Mouse (Mus musculus): Measurements from ENCODE around the gene Hpn. TPM values are rescaled to one million over a fixed set of nuclear protein-coding genes. Genes with fewer than 3 reads are reported as not detected.

Gene Hpn
- total RNA-seq, 2 experiments from 2014 or later: 18.2 to 25.4 TPM

DNA sequence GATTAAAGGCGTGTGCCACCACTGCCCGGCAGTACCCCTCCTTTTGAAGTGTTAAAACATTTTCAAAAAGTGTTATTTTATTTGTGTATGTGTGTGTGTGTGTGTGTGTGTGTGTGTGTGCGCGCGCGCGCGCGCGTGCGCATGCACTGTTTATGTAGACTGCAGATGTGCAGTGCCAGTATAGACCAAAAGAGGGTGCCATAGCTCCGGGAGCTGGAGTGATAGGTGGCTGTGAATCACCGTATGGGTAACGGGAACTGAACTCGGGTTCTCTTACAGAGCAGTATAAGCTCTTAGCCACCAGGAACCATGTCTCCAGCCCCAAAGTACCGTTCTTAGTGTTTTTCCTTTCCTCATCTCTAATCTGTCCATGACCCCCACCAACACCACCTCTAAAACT, 29.8 kb upstream of the Hpn start:
- no peak for DNase-seq (ENCODE audit: low spot score in 2 of 2)

DNA sequence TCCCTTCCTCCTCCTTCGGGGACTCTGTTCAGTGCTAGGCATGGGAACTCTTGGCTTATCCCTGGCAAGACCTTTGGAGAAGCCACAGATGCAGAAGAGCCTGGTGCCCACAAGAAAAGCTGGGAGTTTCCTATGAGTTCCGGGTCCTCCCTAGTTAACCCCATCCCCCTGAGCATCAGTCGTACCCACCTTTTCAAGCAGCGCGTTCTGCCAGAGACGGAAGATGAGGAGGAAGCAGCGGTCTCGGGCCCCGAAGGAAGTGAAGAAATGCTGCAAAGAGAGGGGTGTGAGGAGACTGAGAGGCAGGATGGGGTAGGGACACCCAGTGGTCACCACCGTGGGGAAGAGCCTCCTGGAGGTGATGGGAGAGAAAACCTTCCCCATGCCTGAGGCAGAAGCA, 25.9 kb upstream of the Hpn start:
- DNase-seq (ENCODE audit: low spot score in 2 of 2): no peak

DNA sequence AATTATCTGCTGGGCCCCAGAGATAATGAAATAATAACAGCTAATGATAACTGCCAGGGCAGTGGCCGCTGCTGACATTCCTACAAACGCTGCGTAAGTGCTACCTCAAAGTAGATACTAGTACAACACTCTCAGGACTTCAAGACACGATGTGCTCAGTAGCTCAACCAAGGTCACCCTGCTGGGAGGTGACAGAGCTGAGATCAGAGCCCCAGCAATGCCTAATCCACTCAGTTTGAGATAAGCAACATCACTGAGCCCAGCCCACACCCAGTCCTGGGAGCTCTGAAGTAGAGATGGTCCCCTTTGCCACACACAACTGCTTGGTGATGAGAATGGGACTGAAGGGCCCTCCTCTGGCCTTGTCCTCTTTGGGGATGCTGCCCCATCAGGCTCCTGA, 25.2 kb upstream of the Hpn start:
- DNase-seq (ENCODE audit: low spot score in 2 of 2): no peak

DNA sequence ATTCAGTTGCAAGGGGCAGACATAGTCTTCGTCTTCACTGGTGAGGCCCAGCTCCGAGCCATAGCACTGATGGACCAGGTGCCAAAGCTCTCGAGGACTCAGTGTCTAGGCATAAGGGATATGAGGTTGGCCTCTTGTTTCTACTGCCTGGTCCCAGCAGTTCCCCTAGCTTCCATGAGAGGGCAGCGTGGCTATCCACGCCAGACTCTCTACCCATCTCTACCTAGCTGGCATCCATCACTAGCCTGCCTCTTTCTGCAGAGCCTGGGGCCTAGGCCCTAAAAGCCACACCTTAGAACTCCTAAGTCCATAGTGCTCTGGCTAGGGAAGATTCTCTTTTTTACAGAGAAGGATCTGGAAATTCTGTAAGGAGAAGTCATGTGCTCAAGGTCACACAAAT, 24.7 kb upstream of the Hpn start:
- no peak for DNase-seq (ENCODE audit: low spot score in 2 of 2)

DNA sequence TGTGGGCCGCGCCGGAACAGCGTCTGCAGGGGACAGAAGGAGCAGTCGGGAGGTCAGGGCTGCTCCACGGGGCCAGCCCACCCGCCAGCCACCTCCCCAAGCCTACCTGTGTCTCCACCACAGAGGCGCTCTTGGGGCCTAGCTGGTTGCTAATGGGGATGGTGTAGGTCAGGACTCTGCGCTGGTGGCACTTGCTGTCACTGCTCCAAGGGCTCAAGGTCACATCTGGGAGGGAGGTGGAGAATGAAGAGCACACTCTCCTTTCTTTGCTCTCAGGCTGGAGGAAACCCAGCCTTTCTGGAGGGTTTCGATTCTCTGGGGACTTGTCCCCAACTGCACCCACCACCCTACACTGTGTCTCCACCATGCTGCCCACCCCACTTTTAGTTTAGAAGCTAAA, 20.6 kb upstream of the Hpn start:
- DNase-seq (ENCODE audit: low spot score in 2 of 2): no peak

DNA sequence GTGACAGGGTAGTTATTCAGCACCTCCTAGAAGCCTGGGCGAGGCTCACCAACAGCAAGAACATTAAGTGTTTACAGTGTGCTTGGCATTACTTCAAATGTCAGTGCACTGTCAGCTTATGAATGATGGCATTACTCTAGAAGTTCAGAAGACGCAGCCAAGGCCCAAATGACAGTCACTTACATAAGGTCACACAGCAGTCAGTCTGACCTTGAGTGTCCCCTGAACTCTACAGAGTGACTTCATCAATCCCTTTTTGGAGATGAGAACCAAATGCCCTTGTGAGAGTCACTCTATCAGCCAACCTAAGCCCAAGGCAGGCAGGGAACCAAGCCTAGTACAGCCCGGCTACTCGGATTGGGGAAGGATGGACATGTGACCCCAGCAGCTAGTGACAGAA, 16.8 kb upstream of the Hpn start:
- DNase-seq (ENCODE audit: low spot score in 2 of 2): no peak

DNA sequence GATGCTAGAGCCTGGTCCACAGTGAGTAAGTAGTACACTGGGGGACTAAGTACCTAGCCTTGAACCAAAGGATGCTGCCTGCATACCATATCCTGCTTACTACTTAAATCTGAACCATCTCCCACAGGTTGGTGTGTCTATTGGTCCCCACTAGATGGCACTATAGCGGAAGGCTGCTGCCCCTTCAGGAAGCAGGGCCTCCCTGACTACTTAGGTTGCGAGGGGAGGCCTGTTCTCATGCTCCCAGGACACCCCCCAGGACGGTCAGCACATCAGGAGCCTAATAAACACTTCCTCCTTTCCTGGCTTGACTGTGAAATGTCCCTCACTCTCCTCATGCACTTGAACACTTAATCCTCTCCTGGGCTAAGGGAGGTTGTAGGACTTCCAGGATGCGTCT, 15.8 kb upstream of the Hpn start:
- DNase-seq (ENCODE audit: low spot score in 2 of 2): no peak

DNA sequence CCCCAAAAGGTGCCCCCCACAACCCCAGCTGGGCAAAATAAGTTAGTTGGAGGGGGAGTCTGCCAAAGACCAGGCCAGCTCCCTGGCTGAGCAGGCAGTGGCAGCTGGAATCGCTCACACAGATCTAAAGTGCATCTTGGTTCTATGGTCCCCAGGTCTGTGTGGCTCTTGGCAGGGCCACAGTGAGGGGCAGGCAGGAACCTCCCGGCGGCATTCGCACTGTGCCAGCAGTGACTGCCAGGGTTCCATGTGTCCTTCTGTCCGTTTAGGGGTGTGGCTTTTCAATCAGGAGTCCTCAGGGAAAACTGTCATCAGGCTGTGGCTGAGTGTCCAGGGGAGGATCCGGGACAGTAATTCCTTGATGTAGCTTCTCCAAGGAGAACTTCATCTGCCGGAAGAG, 15.1 kb upstream of the Hpn start:
- no peak for DNase-seq (ENCODE audit: low spot score in 2 of 2)

DNA sequence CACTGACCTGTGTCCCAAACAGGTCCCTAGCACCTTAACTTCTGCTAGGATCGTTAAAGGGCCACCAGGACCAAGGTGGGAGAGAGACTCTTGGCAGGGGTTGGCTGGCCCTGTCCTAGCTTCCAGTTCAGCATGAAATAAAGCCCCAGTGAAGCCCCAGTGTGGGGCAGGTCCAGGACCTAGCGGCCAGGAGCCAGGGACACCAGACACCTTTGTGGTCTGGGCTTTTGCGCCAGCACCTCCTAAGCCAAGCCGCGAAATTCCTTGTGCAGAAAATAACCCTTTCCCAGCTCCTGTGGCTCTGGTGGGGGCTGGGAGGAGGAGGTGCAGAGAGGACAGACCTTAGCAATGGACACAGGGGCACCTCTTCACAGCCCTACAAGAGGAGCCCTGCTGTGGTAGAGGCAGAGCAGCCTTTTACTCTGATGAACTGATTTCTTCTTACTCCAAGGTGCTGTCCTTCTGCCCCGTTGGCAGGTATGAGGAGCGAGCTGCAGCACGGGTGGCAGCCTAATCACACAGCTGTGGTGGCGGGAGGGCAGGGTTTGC, 13.1 kb upstream of the Hpn start:
- DNase-seq (ENCODE audit: low spot score in 2 of 2): no peak

DNA sequence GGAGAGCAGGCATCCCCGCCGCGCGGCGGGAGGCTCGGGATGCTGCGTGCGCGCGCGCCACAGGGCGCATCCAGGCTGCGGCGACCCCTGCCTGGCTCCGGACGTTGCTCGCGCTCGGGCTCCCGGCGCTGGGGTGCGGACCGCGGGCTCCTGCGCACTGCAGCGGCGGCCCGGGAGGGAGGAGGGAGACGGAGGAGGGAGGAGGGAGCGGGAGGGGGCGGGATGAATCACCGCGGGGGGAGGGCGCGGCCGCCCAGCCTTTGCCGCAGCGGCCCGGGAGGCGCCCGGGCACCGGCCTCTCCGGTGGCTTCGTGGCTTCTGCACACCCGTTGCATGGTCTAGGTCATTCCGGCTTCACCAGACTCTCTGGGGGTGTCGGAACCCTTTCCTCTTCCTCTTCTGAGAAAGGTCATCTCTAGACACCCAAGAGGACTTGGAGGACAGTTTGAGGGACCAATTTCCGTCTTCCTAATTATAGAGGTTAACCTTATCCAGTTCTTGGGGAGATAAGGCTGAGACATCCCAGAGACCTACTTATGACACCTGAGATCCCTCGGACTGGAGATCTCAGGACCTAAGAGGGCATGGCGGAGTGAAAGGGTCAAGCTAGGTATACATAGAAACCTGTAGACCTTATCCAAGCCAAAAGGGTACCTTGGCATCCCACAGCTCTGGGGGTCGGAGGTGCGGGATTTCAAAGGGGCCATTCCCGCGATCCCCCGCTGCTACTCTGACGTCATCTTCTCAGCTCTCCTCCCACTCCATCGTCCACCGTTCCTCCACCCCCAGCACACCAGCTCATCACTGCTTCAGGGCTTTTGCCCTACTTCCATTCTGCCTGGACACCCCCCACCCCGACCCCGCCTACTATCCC, 12.0 kb upstream of the Hpn start, which contains the start of gene Scn1b:
Scn1b (minus strand) TSS at position 153 of the 874 bp plus-strand sequence.
- DNase-seq (ENCODE audit: low spot score in 2 of 2): no peak

DNA sequence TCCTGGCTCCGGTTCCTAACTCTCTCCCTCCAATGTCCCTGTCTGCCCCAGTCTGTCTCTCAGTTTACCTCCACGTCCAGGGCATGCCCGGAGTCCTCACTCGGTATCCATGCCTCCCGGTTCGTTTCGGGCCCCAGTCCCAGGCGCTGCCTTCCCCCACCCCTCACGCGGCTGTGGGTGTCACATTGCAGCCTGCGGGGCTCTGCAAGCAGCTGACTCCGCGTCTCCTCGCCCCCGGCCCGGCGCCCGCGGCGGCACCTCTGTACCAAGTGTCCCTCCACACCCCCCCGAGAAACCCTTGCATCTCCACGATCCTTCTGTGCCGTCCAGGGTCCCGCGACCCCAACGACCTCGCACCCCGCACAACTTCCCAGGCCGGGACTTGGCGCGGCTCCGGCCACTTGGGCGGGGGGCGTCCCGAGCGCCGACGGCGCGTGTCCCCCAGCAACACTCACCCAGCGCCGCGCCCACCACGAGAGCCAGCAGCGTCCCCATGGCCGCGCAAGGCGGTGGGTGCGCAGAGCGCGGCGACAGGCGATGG, 11.2 kb upstream of the Hpn start:
- no peak for DNase-seq (ENCODE audit: low spot score in 2 of 2)

DNA sequence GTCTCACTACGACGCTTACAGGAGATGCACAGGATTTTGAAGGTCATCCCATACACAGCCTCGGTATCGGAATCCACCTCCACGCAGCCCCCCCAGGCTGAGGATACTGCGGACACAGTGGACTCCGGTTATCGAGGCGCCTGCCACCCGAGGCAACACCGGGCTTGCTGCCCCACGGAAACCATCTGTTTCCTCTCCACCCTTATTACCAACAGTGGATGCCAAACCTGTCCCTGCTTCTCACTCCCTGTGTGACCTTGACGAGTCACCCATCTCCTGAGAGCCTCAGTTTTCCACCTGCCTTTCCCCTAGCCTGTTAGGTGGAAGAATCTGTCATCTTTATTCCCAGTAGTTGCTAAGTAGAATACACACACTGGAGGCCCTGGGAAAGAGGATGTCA, 10.0 kb upstream of the Hpn start:
- no peak for DNase-seq (ENCODE audit: low spot score in 2 of 2)

DNA sequence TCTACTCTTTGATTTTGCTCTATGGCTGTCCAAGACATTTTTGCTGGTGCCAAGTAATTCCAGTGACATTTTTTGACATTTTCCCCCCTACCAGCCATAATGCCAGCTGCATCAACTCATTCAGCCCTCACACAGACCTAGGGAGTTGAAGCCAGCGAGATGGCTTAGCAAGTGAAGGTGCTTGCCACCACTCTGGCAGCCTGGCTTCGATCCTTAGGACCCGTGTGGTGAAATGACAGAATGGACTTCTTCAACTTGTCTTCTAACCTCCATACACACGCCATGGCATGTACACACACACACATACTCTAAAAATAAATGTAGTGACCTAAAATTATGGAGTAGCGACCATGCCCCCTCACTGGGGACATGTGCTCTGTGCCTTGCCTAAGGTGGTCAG, 9.3 kb upstream of the Hpn start:
- DNase-seq (ENCODE audit: low spot score in 2 of 2): no peak

DNA sequence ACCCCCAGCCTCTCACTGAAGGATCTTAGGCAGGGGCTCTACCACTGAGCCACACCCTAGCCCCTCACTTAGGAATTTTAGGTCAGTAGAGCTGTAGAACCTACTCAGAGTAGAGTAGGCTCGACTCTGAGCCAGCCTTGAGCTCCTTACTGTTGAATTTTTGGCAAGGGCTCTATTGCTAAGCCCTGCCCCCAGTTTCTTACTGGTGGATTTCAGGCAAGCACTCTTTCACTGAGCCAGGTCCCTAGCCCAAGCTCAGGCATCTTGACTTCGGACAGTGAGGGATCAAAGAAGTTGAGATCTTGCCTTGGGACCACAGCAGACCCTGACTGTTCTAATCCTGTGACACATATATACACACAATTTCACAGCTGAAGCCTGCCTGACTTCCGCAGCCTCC, 8.6 kb upstream of the Hpn start:
- DNase-seq (ENCODE audit: low spot score in 2 of 2): no peak

DNA sequence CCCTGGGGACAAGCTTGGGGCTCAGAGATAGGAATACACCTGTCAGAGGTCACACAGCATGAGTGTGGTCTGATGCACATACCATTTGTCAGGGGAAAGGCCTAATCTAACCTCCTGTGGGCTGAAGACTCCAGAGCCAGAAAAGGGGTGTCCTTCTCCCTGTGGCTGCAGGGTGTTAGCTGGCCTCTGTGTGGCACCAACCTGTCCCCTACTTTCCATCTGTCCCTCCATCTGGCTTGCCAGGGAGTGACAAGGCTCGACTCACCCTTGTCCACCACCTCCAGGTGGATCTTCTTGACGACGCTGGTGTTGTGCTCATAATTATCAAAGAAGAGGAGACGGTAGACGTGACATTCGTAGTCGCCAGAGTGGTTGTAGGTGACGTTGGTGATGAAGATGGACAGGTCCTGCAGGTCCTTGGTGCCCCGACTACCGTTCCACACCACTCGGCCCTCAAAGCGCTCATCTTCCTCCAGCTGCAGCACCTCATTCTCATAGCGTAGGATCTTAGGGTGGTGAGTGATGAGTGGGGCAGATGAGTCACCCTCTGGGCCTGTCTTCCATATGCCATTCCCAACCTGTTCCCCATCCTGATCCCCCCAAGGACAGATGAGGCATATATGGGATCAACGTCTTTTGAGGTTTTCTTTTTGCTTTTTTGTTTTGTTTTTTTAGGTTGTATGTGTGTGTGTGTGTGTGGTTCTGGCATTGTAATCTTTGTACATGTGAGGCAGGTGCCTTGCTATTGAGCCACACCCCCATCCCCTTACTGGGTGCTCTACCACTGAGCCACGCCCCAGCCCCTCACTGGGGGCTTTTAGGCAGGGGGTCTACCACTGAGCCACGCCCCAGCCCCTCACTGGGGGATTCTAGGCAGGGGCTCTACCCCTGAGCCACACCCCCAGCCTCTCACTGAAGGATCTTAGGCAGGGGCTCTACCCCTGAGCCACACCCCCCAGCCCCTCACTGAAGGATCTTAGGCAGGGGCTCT, 7.8 kb upstream of the Hpn start:
- no peak for DNase-seq (ENCODE audit: low spot score in 2 of 2)

DNA sequence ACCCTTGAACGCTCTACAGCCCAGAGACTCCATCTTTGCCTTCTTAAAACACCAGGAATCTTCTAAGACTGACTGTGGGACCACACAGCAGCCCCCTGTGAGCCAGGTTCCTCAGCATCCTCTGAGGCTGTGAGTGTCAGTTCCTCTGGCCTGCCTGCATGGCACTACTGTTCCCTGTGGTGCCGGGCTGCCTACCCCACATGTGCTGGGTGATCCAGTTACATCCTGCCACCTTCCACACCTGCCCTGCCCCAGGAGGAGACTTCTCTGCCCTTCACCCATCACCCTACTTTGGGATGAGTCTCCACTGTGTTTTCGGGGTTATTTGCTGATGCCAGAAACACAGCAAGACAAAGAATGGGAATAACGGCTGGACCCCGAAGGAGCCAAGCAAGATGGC, 4.5 kb upstream of the Hpn start:
- DNase-seq (ENCODE audit: low spot score in 2 of 2): no peak

DNA sequence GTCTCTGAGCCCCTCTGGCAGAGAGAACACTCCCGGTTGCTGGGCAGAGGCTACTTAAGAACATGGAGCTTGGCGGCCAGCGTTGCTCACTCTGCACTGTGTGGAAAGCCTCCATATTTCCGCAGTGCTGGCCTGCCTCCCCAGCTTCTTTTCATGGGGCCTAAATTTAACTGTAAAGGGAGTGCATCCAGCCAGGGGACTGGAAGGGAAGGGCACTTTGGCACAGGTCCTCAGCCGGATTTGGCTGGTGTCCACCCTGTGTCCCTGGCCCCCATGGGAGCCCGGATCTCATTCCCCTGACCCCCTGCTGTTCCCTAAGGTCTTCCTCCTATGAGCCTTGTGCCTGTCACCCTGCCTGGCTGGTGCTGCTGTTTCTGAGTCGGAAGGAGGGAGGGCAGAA, 3.4 kb upstream of the Hpn start:
- DNase-seq (ENCODE audit: low spot score in 2 of 2): no peak

DNA sequence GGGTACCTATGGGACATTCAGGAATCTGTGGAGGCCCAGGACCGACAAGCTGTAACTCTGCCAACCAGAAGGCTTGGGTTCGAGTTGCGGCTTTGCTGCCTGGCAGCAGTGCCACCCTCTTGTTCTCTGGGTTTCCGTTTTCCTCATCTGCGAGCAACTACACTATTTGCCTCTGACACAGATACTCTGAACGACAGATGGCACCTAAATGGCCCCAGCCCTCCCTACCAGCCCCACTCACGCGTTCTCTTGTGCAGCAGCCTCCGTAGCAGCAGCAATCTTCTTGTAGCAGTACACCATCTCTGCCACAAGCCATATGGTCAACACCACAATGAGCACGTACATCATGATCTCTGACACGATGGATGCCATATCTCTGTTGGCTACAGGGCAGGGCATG, 2.4 kb upstream of the Hpn start:
- DNase-seq (ENCODE audit: low spot score in 2 of 2): no peak

DNA sequence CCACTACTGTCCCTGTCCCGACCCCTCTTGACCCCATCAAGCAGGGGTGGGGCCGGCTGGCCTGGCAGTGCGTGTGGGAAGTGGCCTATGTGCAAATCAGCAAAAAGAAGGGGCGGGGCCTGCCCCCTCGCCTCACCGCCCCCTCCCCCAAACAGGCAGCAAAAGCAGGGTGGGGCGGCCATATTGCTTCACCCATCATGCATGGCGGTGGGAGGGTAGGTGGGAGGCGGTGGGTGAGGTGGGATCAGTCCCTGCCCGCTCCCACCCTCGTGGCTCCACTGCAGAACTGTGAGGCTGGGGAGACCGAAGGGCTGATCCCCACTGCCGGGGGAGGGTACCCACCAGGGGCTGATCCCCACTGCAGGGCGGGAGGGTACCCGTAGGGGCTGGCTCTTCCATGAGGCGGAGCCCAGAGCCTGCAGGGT, 1.6 kb upstream of the Hpn start:
- no peak for DNase-seq (ENCODE audit: low spot score in 2 of 2)

DNA sequence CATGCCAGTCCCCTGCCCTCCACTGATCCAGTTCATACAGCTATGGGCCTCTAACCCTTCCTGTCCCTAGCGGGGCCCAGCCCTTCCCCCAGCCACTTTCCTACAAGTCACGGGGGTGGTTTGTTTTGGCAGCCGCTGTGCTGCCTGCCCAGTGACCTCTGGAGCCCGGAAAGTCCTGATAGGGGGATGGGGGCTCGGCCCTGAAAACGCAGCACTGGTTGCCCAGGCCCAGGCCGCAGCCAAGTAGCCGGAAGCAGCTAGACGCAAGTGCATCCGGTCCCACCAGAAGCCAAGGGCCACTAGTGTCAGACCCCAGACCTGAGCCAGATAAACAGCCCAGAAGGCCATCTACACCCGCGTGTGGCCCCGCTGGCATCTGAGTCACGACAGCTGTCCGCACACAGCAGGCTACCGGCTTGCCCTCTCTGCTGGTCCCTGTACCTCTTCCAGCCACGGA, 525 bp upstream of the Hpn start:
- peak in 1 of 2 experiments; percentile 45 for DNase-seq (ENCODE audit: low spot score in 2 of 2)

DNA sequence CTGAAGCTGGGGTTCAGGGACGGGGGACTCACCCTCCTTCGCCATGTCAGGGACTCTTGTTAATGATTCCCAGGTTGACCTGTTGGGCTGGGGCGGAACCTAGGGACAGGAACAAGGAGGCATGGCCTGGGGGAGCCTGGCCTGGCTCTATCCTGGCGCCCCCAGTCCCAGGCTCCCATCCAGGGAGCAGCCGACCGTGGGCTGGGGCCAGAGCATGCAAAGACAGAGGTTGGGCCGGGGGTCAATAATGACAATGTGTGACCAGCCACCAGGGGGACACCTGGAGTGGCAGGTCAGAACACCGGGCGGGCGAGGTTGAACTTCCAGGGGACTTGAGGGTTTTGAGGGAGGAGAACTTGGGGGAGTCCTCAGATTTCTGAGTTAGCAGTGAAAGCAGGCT, 444 bp downstream of the Hpn start:
- DNase-seq (ENCODE audit: low spot score in 2 of 2): no peak
